Mouse (Mus musculus) spleen, postnatal 36 days (tissue): ENCODE data around the gene Cog4.
A peak's percentile ranks its signal among the peaks of the same experiment; 100 is the strongest.
"Not testable (repeated sequence)": the region's sequence is repeated elsewhere in the genome, so short reads cannot be mapped to it uniquely, and the experiment has no call there.

Experiments used
- DNase-seq, 2 experiments: peaks; one replicate each; pipeline ENCODE4 v3.0.0; 2022; ENCODE audit warnings: low spot score in 2 of 2, mixed read lengths in 1 of 2

Gene Cog4

GRCm38 (mm10) chr8:110889904-110890470, 43.6 kb downstream of the Cog4 start:
- no peak for DNase-seq

DNA sequence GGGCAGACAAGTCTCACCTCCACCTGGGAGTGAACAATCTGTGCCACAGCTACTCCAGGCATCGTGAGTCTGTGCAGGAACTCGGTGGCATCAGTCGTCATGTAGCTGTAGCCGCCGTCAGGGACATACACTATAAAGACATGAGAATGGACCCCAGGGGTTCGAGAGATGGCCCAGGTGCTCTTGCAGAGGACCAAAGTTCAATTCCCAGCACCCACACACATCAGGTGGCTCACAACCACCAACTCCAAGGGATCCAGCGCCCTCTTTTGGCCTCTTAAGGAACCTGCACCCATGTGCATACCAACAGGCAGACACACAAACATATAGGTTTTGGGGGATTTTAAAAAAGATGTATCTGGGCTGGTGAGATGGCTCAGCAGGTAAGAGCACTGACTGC, 45.6 kb downstream of the Cog4 start:
- no peak for DNase-seq

DNA sequence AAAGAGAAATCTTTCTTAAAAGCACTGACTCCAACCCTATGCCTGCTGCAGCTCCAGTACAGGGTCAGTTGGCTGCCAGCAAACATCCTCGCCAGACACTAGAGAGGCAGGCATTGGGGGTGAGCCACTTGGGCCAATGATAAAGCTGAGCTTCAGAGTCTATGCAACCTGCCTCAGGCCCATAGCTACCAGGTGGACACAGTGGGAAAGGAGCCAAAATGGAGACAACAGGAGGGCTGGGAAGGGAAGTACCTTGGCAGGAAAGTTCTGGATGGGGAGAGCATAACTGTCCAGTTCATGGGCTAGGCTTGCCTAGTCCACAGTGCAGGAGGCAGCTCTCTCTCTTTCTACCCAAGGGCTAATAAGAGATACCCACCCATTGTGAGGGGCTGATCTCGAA, 46.5 kb downstream of the Cog4 start:
- DNase-seq: no peak

- DNase-seq: no peak
These were observed 48.5 kb downstream of the Cog4 start for GRCm38 (mm10) chr8:110894851-110895250.

- no peak for DNase-seq
These were observed 48.9 kb downstream of the Cog4 start for GRCm38 (mm10) chr8:110895254-110895653.

GRCm38 (mm10) chr8:110895812-110896211, 49.4 kb downstream of the Cog4 start:
- no peak for DNase-seq

DNA sequence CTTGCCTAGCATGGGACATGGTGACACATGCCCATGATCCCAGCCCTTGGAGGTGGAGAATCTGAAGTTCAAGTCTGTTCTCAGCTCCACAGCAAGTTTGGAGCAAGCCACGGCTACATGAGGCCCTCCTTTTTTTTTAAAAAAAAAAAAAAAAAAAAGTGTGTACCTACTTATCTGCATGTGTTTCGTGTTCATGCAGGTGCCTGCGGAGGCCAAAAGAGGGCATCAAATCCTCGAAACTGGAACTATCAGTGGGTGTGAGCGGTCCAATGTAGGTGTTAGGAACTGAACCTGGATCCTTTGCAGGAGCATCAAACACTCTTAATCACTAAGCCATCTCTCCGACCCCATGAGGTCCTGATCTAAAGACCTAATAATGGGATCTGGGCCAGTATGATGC, 51.1 kb downstream of the Cog4 start:
- no peak for DNase-seq

- no peak for DNase-seq
These were observed 54.7 kb downstream of the Cog4 start for GRCm38 (mm10) chr8:110901056-110901455.

DNA sequence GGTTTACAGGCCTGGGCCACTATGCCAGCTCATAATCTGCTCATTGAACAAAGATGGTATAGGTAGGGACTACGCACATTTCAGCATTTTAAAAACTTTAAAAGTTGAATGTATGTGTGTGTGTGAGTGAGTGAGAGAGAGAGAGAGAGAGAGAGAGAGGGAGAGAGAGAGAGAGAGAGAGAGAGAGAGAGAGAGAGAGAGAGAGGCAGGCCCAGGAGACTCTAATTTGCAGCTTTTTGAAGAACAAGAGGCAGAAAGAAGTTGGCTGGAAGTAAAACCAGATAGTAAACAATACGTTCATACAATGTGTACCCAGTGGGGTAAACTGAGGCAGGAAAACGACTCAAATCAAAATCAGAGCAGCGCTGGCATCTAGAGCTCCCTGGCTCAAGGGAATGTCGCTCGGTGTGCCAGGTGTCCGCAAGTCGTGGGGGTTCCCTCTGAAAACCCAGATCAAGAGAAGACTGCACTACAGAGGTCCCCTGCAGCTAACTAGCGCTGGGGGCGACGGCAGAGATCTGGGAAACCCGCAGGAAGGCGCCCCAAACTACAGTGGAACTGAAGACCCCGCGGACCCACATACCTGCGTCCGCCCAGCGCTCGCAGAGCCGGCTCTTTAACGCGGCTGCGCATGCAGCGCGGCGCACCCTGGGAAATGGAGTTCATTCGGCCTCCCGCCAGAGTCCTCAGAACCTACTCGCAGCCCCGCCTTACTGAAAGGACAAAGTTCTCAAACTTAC, 55.6 kb downstream of the Cog4 start, which contains the start of gene Fuk:
Fuk (minus strand) TSS at position 650 of the 740 bp plus-strand sequence.
- peak; percentile 82 to 83 for DNase-seq

- DNase-seq: no peak
These were observed 56.2 kb downstream of the Cog4 start for GRCm38 (mm10) chr8:110902579-110902965.

DNA sequence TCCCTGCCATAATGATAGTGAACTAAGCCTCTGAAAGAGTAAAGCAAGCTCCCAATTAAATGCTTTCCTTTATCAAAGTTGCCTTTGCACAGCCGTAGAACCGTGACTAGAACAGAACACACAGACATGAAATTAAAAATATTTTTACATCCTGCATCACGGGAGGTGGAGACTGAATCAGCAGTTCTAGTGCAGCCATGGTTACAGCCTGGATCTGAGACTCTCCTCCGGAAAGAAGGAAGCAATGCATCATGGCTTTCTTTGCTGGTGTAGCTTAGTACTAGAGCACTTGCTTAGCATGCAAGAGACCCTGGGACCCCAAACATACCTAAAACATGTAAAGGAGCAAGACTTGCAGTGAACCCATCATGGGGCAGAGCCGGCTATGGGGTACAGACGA, 59.0 kb downstream of the Cog4 start:
- DNase-seq: no peak

DNA sequence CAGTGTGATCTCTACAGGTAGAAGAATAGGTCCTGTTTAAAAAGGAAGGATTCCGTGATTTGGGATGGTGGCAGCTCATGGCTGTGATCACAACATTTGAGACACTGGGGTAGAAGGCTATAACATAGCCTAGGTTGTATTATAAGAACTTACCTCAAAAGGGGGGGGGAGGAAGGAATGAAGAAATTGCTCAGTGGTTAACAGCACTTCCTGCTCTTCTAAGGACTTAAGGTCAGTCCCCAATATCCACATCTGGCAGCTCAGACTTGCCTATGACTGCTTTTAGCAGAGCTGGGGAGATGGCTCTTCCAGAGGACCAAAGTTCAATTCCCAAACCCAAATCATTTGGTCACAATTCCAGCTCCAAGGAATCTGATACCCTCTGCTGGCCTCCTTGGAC, 60.3 kb downstream of the Cog4 start:
- DNase-seq: no peak

DNA sequence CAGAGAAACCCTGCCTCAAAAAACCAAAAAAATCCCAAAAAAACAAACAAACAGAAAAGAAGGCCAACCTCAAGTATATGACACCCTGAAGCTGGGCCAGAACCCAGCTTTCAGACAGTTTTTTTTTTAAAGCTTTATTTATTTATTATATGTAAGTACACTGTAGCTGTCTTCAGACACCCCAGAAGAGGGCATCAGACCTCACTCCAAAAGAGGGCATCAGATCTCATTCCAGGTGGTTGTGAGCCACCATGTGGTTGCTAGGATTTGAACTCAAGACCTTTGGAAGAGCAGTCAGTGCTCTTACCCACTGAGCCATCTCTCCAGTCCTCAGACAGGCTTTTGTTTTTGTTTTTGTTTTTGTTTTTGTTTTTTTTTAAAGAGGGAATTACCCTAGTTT, 63.5 kb downstream of the Cog4 start:
- not testable (repeated sequence) for DNase-seq

DNA sequence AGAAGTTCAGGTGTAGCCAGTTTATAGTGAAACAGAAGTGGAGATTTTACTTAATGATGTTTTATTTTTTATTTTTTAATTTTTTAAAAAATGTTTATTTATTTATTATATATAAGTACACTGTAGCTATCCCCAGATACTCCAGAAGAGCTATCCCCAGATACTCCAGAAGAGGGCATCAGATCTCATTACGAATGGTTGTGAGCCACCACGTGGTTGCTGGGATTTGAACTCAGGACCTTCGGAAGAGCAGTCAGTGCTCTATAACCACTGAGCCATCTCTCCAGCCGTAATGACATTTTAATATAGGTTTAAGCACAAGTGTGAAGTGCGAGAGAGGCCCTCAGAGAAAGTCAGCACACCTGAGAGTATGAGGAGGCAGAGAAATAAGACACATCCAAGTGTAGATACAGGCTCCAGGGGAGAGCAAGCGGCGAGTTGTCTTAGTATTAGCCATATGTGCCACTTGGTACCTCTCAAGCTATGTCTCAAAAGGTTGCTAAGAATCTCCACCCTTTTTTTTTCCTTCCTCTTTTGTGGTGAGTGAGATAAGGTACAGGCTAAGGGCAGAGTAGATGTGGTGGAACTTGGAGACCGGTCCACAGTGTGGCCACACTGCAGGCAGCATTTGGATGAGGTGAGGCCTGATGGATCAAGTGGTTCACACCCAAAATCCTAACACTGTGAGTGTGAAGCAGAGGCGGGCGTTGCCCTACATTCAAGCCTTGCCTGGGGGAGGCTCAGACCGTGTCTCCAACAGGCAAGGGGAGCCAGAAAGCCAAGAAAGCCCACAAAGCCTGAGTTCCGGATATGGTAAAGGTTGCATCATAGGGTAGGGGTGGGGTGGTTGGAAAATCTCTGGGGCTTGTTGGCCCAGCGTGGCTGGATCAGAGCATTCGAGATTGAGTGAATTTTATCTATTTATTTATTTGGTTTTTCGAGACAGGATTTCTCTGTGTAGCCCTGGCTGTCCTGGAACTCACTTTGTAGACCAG, 65.5 kb downstream of the Cog4 start:
- DNase-seq: no peak

DNA sequence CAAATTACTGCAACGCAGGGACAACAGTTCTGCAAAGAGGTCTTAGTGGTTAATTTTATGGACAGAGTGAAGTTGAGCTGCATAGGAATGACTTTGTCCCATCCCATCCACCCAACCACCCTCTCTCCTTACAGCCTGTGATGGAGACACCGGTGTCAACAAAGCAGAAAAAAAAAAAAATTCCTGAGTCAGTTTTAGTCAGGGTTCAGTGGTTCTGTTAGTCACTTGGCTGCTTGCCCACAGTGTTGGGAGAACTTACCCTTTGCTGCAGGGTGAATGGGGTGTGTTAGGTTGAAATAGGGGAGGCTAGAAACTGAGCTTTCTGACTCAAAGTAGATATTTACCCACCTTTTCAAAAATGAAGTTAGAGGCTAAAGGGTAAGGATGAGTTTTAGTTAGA, 71.0 kb downstream of the Cog4 start:
- DNase-seq: no peak

DNA sequence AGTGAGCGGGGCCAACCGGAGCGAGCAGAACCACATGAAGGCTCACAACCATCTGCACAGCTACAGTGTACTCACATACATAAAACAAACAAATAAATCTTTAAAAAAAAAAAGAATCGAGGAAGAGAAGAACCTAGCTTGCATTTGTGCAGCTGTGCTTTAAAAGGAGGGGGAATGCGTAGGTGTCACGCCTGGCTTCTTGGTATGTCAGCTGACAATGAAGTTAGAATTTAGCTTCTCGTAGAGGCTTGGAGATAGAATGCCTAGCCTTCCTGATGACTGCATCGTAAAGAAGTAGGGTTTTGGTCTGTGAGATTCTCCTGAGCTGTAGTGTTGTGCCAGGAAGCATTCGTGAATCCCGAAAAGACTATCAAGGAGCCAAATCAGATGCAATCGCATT, 71.6 kb downstream of the Cog4 start:
- DNase-seq: no peak

GRCm38 (mm10) chr8:110918460-110918859, 72.1 kb downstream of the Cog4 start:
- DNase-seq: no peak

- peak; percentile 91 to 92 for DNase-seq
These were observed 73.1 kb downstream of the Cog4 start, which contains the start of gene St3gal2 for GRCm38 (mm10) chr8:110919341-110920031. Gene St3gal2, plus strand, starts transcription at chr8:110919922.

- DNase-seq: no peak
These were observed 73.8 kb downstream of the Cog4 start for GRCm38 (mm10) chr8:110920032-110920772.

GRCm38 (mm10) chr8:110920773-110921277, 74.4 kb downstream of the Cog4 start:
- no peak for DNase-seq
